Mouse (Mus musculus): Measurements from ENCODE around the gene Gcm1. TPM values are rescaled to one million over a fixed set of nuclear protein-coding genes. Genes with fewer than 3 reads are reported as not detected.

The Gcm1 gene
- polyA plus RNA-seq, 1 experiment, result 3.1 TPM

GRCm38 (mm10) chr9:78112770-78113537 lies 61.2 kb downstream of the Gcm1 start:
- under 1% methylated on average over 47 of the region's 47 CpGs for WGBS
- H3K36me3 ChIP-seq (ENCODE audit: control insufficient read depth, insufficient read depth, low read length), result no peaks in the 10 kb centered on the region
- peaks cover 3% of the 10 kb centered on the region; the same call in 1 of the 2 replicates for H3K4me1 ChIP-seq (ENCODE audit: control insufficient read depth, insufficient read depth, low read length)
- H3K27ac ChIP-seq (ENCODE audit: insufficient read depth, low read depth, low read length), result peak overlapping the region; percentile 59
- DNase-seq, result peak; percentile 93
- peak overlapping the region; percentile 68 for H3K4me3 ChIP-seq (ENCODE audit: insufficient read depth, low read depth, low read length)
- peak; percentile 93 for TF ChIP-seq CTCF (conservative IDR thresholded peaks at IDR 0.05; ENCODE audit: insufficient read depth, insufficient read length, low read depth, low read length)
- no peak for TF ChIP-seq POLR2A (IDR thresholded peaks at IDR 0.05; ENCODE audit: low read depth, low read length)
- H3K27me3 ChIP-seq (replicated peaks; ENCODE audit: control insufficient read depth, insufficient read depth, low read length), result no peaks in the 10 kb centered on the region

GRCm38 (mm10) chr9:78113538-78113885 lies 61.8 kb downstream of the Gcm1 start:
- Histone ChIP-seq H3K4me1 (ENCODE audit: control insufficient read depth, insufficient read depth, low read length) (peaks cover 3% of the 10 kb centered on the region; the same call in 1 of the 2 replicates), H3K4me3 (ENCODE audit: insufficient read depth, low read depth, low read length) (peak overlapping the region; percentile 68), H3K36me3 (ENCODE audit: control insufficient read depth, insufficient read depth, low read length) (no peaks in the 10 kb centered on the region), H3K27me3 (replicated peaks; ENCODE audit: control insufficient read depth, insufficient read depth, low read length) (no peaks in the 10 kb centered on the region), H3K27ac (ENCODE audit: insufficient read depth, low read depth, low read length) (peak overlapping the region; percentile 59)
- TF ChIP-seq CTCF (conservative IDR thresholded peaks at IDR 0.05; ENCODE audit: insufficient read depth, insufficient read length, low read depth, low read length) (no peak), POLR2A (IDR thresholded peaks at IDR 0.05; ENCODE audit: low read depth, low read length) (no peak)
- WGBS, result 1% methylated on average over 14 of the region's 14 CpGs
- no peak for DNase-seq

Other genes with a start within 250 kb of the Gcm1 start
- gene Elovl5, start 134.6 kb upstream of the Gcm1 start, polyA plus RNA-seq (2012; rRNA removed), result 67.2 and 70.0 TPM in 2 replicates
- 93.3 and 100.0 TPM in 2 replicates for gene Fbxo9, start 57.1 kb downstream of the Gcm1 start, polyA plus RNA-seq (2012; rRNA removed)
- 8.2 and 8.9 TPM in 2 replicates for gene Ick, start 57.3 kb downstream of the Gcm1 start, polyA plus RNA-seq (2012; rRNA removed)
- gene Gsta4, start 130.8 kb downstream of the Gcm1 start, polyA plus RNA-seq (2012; rRNA removed), result 120 and 154 TPM in 2 replicates
- 1.6 and 1.9 TPM in 2 replicates for gene Gsta1, start 178.7 kb downstream of the Gcm1 start, polyA plus RNA-seq (2012; rRNA removed)
- gene Gm3776, start 205.2 kb downstream of the Gcm1 start, polyA plus RNA-seq (2012; rRNA removed), result 0.67 and 0.80 TPM in 2 replicates
- 20.6 and 30.8 TPM in 2 replicates for gene Gm10639, start 238.0 kb downstream of the Gcm1 start, polyA plus RNA-seq (2012; rRNA removed)